Mouse (Mus musculus): ENCODE measurements around the gene Arhgef3. TPM values are rescaled to one million over a fixed set of nuclear protein-coding genes. Genes with fewer than 3 reads are reported as not detected.

Arhgef3 gene
- polyA plus RNA-seq, 1 experiment, result 48.5 TPM

GRCm38 (mm10) chr14:27402332-27403250, 287.9 kb downstream of the Arhgef3 start:
- TF ChIP-seq CTCF (IDR thresholded peaks at IDR 0.05; ENCODE audit: insufficient read depth, low read length), result no peak
- no peak for TF ChIP-seq POLR2A (IDR thresholded peaks at IDR 0.05; ENCODE audit: borderline replicate concordance, extremely low read depth, low read depth, low read length)
- DNase-seq, result peak; percentile 41
- peaks cover 26% of the 10 kb centered on the region for H3K4me1 ChIP-seq (ENCODE audit: control insufficient read depth, insufficient read depth, low read length)
- no peak overlapping the region for H3K4me3 ChIP-seq (replicated peaks; ENCODE audit: extremely low read depth, low read depth, low read length)
- WGBS, result 24% methylated on average over 10 of the region's 10 CpGs

GRCm38 (mm10) chr14:27405452-27405851, 290.8 kb downstream of the Arhgef3 start:
- WGBS, result 51% methylated on average over 4 of the region's 4 CpGs
- Histone ChIP-seq H3K4me3 (replicated peaks; ENCODE audit: extremely low read depth, low read depth, low read length) (no peak overlapping the region), H3K4me1 (ENCODE audit: control insufficient read depth, insufficient read depth, low read length) (peaks cover 21% of the 10 kb centered on the region)
- DNase-seq, result no peak
- no peak for TF ChIP-seq POLR2A (IDR thresholded peaks at IDR 0.05; ENCODE audit: borderline replicate concordance, extremely low read depth, low read depth, low read length)
- TF ChIP-seq CTCF (IDR thresholded peaks at IDR 0.05; ENCODE audit: insufficient read depth, low read length), result no peak

GRCm38 (mm10) chr14:27405947-27406346, 291.2 kb downstream of the Arhgef3 start:
- Histone ChIP-seq H3K4me1 (ENCODE audit: control insufficient read depth, insufficient read depth, low read length) (peaks cover 20% of the 10 kb centered on the region), H3K4me3 (replicated peaks; ENCODE audit: extremely low read depth, low read depth, low read length) (no peak overlapping the region)
- no peak for DNase-seq
- TF ChIP-seq CTCF (IDR thresholded peaks at IDR 0.05; ENCODE audit: insufficient read depth, low read length) (no peak), POLR2A (IDR thresholded peaks at IDR 0.05; ENCODE audit: borderline replicate concordance, extremely low read depth, low read depth, low read length) (no peak)
- 90% methylated on average over 2 of the region's 2 CpGs for WGBS

GRCm38 (mm10) chr14:27408240-27408639, 293.5 kb downstream of the Arhgef3 start:
- TF ChIP-seq CTCF (IDR thresholded peaks at IDR 0.05; ENCODE audit: insufficient read depth, low read length) (no peak), POLR2A (IDR thresholded peaks at IDR 0.05; ENCODE audit: borderline replicate concordance, extremely low read depth, low read depth, low read length) (no peak)
- Histone ChIP-seq H3K4me1 (ENCODE audit: control insufficient read depth, insufficient read depth, low read length) (peaks cover 12% of the 10 kb centered on the region), H3K4me3 (replicated peaks; ENCODE audit: extremely low read depth, low read depth, low read length) (no peak overlapping the region)
- DNase-seq, result no peak
- WGBS, result 60% methylated on average over 3 of the region's 3 CpGs

GRCm38 (mm10) chr14:27409662-27410061, 295.0 kb downstream of the Arhgef3 start:
- WGBS, result 71% methylated on average over 3 of the region's 3 CpGs
- DNase-seq, result no peak
- TF ChIP-seq CTCF (IDR thresholded peaks at IDR 0.05; ENCODE audit: insufficient read depth, low read length) (no peak), POLR2A (IDR thresholded peaks at IDR 0.05; ENCODE audit: borderline replicate concordance, extremely low read depth, low read depth, low read length) (no peak)

GRCm38 (mm10) chr14:27411492-27411891, 296.8 kb downstream of the Arhgef3 start:
- Histone ChIP-seq H3K4me3 (replicated peaks; ENCODE audit: extremely low read depth, low read depth, low read length) (no peak overlapping the region), H3K4me1 (ENCODE audit: control insufficient read depth, insufficient read depth, low read length) (peaks cover 5% of the 10 kb centered on the region)
- TF ChIP-seq CTCF (IDR thresholded peaks at IDR 0.05; ENCODE audit: insufficient read depth, low read length), result no peak
- no peak for TF ChIP-seq POLR2A (IDR thresholded peaks at IDR 0.05; ENCODE audit: borderline replicate concordance, extremely low read depth, low read depth, low read length)
- WGBS, result 73% methylated on average over 7 of the region's 7 CpGs
- no peak for DNase-seq

More at GRCm38 (mm10) chr14:27409662-27410061, 295.0 kb downstream of the Arhgef3 start:
- no peak overlapping the region for H3K4me3 ChIP-seq (replicated peaks; ENCODE audit: extremely low read depth, low read depth, low read length)
- H3K4me1 ChIP-seq (ENCODE audit: control insufficient read depth, insufficient read depth, low read length), result peaks cover 8% of the 10 kb centered on the region

- no peak for DNase-seq
- Histone ChIP-seq H3K4me1 (ENCODE audit: control insufficient read depth, insufficient read depth, low read length) (peaks cover 5% of the 10 kb centered on the region), H3K4me3 (replicated peaks; ENCODE audit: extremely low read depth, low read depth, low read length) (no peak overlapping the region)
- 37% methylated on average over 8 of the region's 8 CpGs for WGBS
- TF ChIP-seq POLR2A (IDR thresholded peaks at IDR 0.05; ENCODE audit: borderline replicate concordance, extremely low read depth, low read depth, low read length) (no peak), CTCF (IDR thresholded peaks at IDR 0.05; ENCODE audit: insufficient read depth, low read length) (no peak)
Measured at GRCm38 (mm10) chr14:27412699-27413098, 298.0 kb downstream of the Arhgef3 start.

- H3K4me3 ChIP-seq (replicated peaks; ENCODE audit: extremely low read depth, low read depth, low read length), result no peak overlapping the region
- H3K4me1 ChIP-seq (ENCODE audit: control insufficient read depth, insufficient read depth, low read length), result peaks cover 5% of the 10 kb centered on the region
- WGBS, result 23% methylated on average over 4 of the region's 4 CpGs
- TF ChIP-seq POLR2A (IDR thresholded peaks at IDR 0.05; ENCODE audit: borderline replicate concordance, extremely low read depth, low read depth, low read length), result no peak
- TF ChIP-seq CTCF (IDR thresholded peaks at IDR 0.05; ENCODE audit: insufficient read depth, low read length), result peak; percentile 33; the same call in 1 of the 2 replicates
- DNase-seq, result no peak
Measured at GRCm38 (mm10) chr14:27413961-27414360, 299.3 kb downstream of the Arhgef3 start.

GRCm38 (mm10) chr14:27420816-27421215, 306.1 kb downstream of the Arhgef3 start:
- DNase-seq, result no peak
- 82% methylated on average over 3 of the region's 3 CpGs for WGBS
- no peak for TF ChIP-seq POLR2A (IDR thresholded peaks at IDR 0.05; ENCODE audit: borderline replicate concordance, extremely low read depth, low read depth, low read length)
- TF ChIP-seq CTCF (IDR thresholded peaks at IDR 0.05; ENCODE audit: insufficient read depth, low read length), result no peak
- no peaks in the 10 kb centered on the region for H3K4me1 ChIP-seq (ENCODE audit: control insufficient read depth, insufficient read depth, low read length)
- no peak overlapping the region for H3K4me3 ChIP-seq (replicated peaks; ENCODE audit: extremely low read depth, low read depth, low read length)

- H3K4me1 ChIP-seq (ENCODE audit: control insufficient read depth, insufficient read depth, low read length), result no peaks in the 10 kb centered on the region
- TF ChIP-seq POLR2A (IDR thresholded peaks at IDR 0.05; ENCODE audit: borderline replicate concordance, extremely low read depth, low read depth, low read length) (no peak), CTCF (IDR thresholded peaks at IDR 0.05; ENCODE audit: insufficient read depth, low read length) (no peak)
- 92% methylated on average over 1 of the region's 1 CpGs for WGBS
Measured at GRCm38 (mm10) chr14:27422301-27422700, 307.6 kb downstream of the Arhgef3 start.

More at GRCm38 (mm10) chr14:27422301-27422700, 307.6 kb downstream of the Arhgef3 start:
- H3K4me3 ChIP-seq (replicated peaks; ENCODE audit: extremely low read depth, low read depth, low read length), result no peak overlapping the region
- DNase-seq, result no peak

All from lung, adult 2 months (tissue).